Mouse (Mus musculus) cerebellum, adult 2 months (tissue): ENCODE data around the gene Nop9.

Experiments
- CTCF ChIP-seq: fragments of 200-500 bp; IDR thresholded peaks from 2 replicates; pipeline ENCODE4 v1.5.1; 2011; ENCODE audit warnings: low read depth, mild to moderate bottlenecking, control low read depth, low read length, moderate library complexity, borderline replicate concordance; ENCODE audit not compliant: insufficient read depth
- POLR2A ChIP-seq: fragments of 200-500 bp; IDR thresholded peaks from 2 replicates; pipeline ENCODE4 v1.6.1; 2011; ENCODE audit warnings: low read length, control low read depth, borderline replicate concordance; ENCODE audit not compliant: insufficient read depth

GRCm38 (mm10) chr14:55783171-55783957 lies 37.9 kb downstream of the Nop9 start:
- TF ChIP-seq POLR2A, result no peak
- TF ChIP-seq CTCF, result no peak
